Mouse (Mus musculus): ENCODE measurements around the gene Trhr2. TPM values are rescaled to one million over a fixed set of nuclear protein-coding genes. Genes with fewer than 3 reads are reported as not detected.

Trhr2 gene
- polyA plus RNA-seq, 1 experiment, result 0.23 TPM

DNA sequence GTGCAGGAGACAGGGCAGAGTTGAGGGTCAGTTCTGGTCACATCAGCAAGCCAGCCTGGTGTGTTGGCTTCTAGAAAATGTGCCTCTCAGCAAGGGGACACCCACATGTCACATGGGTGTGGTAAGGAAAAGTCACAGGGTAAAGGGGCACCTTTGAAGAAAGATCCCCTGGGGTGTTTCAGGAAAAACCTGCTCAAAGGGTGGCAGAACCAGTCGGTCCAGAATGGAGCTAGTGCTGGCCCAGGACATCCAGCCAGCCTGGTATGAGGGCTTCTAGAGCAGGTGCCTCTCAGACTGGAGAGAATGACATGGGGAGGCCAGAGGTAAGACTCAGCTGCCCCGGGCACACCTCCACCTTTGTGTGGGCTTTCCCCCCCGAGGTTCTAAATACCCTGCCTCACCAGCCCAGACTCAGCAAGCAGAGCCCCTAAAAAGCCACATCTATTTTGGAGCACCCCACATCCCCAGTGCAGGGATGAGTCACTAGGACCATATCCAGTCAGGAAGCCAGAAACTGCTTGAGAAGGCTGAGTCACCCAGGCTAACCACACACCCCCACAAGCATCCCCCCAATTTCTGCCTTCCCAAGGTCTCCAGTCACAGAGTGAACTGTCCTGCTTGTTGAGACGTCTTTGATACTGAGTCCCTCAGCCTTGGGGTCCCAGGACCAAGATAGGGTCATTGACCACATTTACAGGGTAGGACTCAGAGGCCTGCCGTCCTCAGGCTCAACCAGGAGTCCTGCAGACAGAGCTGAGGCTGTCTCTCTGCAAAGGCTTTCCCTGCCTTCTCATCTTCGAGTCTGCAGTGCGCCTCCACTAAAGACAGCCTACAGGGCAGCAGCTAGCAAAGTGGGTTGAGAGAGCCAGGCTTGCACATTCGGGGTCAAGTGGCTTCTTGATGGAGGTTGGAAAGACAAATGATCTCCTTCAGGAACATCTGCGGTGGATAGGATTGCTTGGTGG is 4.6 kb downstream of the Trhr2 start:
- DNase-seq (ENCODE audit: low spot score), result no peak

DNA sequence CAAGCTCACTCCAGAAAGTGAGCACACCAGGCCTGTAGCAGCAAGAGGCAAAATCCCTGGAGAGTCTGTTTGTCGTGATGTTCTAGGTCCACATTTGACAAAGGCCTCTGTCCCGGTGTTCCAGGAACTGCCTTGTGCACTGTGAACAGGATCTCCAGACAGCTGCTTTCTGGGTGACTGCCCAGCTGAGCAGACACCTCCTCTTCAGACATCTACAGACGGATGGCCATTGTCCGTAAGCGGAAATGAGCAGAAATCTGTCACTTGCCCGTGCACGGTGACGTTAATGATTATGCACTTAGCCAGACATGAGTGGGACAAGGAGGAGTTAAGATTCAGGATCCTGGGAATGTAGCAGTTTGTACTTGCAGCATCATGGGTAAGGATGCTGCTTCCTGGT is 6.4 kb downstream of the Trhr2 start:
- DNase-seq (ENCODE audit: low spot score), result no peak

DNA sequence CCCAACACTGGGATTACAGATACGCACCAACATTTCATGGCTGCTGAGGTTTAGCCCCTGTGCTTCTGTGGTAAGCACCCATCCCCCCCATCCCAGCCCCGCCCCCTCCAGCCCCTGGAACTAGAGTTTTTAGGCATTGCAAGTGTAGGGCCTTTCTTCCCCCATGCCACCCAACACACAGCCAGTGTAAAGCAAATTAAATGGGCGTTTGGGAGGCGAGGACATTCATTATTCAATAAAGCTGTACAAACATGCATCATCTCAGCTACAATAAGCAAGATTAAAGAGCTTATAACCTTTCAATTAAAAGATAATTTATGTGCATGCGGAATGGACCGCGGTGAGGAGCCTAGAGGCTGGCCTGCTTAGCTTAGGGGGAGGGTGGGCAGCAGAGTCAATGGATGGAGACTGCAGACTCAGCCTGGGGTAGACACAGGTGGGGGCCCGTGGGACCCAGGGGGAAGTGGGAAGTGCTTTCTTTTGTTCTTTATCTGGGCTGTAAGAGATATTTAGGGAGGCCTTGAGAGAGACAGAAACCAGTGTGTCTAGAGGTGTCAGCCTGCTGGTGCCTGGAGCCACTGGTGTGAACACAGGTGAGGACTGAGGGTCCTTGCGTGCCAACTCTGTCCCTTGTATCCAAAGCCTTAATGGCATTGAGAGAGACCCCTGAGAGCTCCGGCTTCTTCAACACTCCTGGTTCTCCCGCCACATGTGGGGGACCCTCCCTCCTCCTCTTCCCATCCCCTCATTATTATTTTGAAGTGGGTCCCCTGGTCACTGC is 10.0 kb downstream of the Trhr2 start:
- no peak for DNase-seq (ENCODE audit: low spot score)

DNA sequence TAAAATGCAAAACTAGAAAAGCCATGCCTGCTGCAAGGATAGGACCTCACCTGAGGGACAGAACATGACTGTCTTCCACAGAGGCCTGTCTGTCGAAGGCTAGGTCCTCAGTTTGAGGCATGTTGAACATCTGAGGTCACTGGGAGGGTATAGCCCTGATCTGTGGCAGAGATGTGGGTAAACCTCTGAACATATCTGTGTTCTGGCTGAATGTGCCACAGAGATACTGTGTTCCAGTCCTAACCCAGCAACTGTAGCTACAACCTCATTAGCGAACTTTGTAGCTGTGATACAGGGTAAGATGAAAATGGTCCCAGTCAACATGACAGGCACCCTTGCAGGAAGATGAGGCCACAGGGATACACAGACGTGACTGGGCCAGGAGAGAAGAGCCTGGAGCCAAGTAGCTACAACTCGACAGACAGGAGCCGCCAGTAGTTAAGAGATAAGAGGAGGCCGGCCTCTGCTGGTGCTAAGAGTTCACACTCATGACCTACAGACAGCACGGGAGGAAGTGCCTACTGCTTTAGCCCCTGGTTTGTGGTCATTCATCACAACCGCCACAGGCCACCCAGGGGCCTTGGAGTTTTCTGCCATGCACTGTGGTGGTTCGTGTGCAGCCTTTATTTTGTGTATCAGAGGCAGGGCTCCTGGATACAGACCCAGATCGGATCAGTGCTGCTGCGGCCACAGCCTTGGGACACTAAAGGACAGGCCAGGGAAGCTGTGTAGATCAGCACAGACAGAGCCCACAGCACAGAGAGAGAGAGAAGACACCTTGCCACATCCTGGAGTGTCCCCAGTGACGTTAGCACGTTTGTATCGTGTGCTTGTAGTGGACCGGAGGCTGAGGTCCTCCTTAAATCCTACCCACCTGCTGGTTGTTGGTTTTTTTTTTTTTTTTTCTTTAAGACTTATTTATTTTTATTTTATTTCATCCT is 10.9 kb downstream of the Trhr2 start:
- no peak for DNase-seq (ENCODE audit: low spot score)

DNA sequence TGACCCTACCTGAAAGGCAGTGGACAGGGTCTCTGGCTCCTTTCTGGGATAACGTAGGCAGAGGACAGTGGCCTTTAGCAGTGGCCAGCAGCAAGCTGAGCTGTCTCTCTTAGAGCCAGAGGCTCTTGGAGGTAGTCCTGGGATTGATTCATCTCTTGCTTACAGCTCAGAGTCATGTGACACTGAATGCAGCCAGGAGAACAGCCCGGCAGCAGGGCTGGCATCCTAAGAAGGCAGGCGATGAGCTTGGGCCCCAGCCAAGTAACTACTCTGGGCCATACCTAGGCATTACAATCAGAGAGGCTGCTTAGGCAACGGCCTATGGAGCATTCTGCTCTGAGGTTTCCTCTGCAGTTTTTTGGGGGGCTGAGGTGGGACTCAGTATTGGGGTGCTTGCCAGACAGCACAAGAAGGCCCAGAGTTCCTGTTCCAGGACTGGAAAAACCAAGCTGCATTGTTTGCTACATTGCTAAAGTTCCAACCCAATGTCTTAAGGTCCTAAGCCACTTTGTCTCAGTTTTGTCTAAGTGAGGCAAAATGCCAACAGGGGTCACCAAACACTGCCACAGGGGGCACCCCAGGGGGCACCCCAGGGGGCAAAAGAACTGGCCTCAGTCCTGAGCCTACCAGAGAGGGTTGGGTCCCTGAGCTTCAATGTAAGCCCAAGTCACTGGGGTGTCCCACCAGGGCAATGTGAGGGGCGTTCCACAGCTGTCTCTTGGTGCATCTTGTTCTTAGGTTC is 12.6 kb downstream of the Trhr2 start:
- DNase-seq (ENCODE audit: low spot score), result no peak

DNA sequence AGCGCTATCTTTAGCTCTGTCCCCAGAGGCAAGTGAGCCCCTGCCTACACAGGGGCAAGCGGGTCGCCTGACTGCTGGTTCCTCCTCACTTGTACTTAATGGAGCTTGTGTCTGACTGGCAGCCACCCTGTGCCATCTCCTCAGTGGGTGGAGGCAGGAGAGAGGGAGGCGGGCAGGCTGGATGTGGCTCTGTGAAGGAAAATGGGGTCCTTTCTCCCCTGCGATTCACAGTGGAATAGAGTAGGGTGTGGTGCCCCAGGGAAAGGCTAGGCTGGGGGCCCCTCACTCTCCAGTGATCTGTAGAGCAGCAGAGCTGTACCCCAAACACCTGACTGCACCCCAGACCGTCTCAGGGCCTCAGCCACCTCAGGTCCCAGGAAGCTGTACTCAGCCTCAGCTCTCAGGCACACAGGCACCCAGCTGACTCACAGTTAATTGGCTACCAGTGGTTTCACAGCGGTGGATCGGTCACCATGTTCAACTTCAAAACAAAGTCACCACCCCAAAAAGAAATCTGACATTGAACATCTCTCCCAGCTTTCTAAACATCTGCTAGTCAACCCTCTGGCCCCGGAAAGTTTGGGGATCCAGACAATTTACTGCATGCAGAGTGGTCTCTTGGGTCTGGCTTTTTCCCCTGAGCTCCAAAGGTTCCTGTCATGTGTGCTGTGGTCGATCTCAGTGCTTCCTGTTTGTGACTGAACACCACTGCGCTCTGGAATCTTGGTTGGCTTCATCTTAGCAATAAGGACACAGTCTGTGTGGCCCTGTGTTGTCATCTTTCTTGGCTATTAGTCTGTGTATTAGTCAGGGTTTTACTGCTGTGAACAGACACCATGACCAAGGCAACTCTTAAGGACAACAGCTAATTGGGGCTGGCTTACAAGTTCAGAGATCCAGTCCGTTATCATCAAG is 15.1 kb downstream of the Trhr2 start:
- no peak for DNase-seq (ENCODE audit: low spot score)

DNA sequence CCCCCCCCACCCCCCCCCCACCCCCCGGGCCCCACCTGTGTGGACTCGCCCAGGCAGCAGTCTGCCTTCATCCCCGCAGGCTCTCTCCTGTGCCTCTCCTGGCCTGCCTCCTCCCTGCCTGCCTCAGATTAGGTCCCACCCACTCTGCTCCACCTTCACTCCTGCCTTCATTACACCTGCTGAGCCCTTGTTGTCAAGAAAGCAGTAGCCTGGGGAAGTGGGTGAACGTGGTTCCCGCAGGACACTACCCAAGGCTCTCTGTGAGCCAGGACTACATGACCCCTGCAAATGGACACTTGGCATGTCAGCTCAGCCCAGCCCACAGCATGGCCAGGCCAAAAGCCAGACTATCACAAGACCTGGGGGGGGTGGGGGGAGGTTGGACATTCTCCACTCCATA is 16.3 kb downstream of the Trhr2 start:
- no peak for DNase-seq (ENCODE audit: low spot score)

DNA sequence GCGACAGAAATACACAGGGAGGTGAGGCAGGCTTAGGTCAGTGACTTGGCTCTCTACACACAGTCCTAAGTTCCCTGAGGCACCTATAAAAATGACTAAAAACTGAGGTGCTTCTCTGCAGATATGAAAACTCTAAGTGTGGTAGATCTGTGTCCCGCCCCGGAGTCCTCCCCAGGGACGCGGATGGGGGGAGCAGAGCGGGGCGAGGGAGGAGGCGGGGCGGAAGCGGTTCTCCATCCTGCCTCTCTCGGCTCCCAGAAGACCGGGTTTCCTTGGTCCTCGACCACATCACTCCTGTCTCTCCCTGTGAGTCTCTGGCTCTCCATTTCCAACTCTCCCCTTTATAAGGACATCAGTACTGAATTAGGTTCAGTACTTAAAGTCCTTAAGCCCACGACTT is 16.8 kb downstream of the Trhr2 start:
- DNase-seq (ENCODE audit: low spot score), result no peak

DNA sequence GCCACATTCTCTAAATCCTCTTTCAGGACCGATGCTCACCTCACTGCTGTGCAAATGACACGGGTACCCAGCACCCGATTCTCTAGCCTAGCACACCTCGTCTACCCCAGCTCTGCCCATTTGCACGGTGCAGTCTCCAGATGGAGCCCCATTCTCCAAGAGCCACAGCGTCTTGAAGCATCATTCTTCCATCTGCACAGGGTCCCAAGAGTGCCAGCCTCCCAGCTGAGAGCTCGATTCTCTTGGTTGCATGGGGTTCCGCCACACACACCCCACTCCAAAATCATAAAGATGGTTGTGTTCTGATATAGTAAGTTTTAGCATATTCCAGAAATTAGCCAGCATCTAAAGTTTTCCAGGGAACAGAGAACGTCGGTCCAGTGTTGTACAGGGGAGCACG is 17.2 kb downstream of the Trhr2 start:
- DNase-seq (ENCODE audit: low spot score), result no peak

DNA sequence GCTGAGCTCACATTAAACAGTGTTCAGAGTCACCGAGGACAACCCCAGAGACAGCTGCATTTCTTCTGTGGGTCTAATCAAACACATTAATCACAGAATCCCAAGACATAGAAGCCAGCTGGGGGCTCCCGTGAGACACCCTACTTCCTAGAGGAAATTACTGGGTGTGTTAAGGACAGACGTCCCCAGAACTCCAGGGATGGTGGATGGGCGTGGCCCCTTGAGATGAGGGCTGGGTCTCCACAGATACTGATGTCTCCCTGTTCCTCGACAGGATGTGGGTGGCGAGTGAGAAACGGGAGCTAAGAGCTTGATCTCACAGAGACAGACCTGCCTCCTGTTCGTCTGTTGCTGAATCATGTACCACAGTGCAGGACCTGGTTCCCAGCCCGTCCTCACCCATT is 17.7 kb downstream of the Trhr2 start:
- DNase-seq (ENCODE audit: low spot score), result no peak

DNA sequence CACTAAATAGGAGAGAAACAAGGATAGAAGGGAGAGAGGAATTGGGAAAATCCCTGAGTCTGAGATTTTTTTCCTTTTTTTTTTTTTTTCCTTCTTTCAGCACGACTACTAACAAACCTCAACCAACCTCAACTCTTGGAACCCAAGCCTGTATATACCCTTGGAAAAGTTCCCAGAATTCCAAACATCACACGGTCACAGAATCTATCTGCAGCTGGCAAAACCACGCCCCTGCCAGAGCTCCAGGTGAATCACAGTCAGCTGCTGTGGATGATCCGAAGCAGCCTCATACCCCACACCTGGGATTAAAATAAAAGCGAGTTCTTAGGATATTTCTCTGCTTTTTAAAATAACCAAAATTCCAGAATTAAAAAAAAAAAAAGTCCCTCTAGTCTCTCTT is 18.2 kb downstream of the Trhr2 start:
- no peak for DNase-seq (ENCODE audit: low spot score)

DNA sequence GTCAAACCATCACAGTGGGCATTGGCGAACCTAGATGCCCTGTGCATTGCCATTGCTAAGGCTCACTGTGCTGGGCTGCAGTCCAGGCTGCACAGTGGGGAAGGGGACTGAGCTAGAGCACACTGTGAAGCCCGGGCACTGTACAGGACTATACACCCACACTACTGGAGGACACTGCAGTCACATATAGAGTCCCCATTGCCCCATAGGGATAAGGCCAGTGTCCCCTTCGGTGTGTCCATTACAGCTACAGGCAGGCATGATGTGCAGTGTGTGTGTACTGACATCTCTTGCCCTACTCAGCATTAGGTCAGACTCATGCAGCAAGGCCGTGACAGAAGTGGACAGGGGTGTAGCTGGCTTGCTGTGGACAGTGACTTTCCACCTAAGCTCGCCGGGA is 18.8 kb downstream of the Trhr2 start:
- no peak for DNase-seq (ENCODE audit: low spot score)

DNA sequence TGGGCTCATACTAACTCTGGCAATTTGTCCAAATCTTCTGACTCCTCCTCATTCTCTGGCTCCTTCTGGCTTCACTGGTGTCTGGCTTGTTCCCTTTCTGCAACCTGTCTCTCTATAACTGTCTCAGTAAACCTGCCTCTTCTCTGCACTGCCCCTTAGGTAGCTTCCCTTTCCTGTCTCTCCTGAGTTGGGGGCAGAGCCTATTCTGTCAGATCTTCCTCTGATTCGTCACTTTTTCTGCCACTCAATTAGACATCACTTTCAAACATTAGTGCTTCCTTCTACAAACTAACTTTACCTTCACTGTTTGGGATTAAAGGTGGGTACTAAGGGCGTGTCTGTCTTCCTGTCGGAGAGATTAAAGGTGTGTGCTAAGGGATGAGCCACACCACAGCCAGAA is 19.8 kb downstream of the Trhr2 start:
- no peak for DNase-seq (ENCODE audit: low spot score)

DNA sequence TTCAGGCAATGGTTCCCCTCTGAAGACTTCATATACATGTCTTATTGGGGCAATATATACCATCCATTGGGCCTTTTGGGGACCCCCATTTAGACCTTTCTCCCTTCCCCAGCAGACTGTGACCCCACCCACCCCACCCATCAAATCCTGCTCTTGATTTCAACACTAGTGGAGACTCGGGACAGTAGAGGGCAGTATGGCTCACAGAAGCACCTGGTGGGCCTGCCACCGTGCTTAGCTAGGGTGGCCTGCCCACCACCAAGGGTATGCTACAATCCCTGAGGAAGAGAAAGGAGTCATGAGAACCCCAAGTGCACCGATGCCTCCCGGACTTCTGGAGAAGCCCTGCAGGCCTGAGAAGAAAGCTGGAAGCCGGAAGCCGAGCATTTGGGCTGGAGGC is 21.7 kb downstream of the Trhr2 start:
- no peak for DNase-seq (ENCODE audit: low spot score)

DNA sequence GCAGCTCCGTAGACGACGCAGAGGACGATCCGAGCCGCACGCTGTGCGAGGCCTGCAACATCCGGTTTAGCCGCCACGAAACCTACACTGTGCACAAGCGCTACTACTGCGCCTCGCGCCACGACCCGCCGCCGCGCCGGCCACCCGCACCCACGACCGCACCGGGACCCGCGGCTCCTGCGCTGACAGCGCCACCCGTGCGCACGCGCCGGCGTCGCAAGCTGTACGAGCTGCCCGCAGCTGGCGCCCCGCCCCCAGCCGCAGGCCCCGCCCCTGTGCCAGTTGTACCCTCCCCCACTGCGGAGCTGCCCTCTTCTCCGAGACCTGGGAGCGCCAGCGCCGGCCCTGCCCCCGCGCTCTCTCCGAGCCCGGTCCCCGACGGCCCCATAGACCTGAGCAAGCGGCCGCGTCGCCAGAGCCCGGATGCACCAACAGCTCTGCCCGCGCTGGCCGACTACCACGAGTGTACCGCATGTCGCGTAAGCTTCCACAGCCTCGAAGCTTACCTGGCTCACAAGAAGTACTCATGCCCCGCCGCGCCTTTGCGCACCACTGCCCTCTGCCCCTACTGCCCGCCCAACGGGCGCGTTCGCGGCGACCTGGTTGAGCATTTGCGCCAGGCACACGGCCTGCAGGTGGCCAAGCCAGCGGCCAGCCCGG is 24.2 kb downstream of the Trhr2 start:
- no peak for DNase-seq (ENCODE audit: low spot score)

DNA sequence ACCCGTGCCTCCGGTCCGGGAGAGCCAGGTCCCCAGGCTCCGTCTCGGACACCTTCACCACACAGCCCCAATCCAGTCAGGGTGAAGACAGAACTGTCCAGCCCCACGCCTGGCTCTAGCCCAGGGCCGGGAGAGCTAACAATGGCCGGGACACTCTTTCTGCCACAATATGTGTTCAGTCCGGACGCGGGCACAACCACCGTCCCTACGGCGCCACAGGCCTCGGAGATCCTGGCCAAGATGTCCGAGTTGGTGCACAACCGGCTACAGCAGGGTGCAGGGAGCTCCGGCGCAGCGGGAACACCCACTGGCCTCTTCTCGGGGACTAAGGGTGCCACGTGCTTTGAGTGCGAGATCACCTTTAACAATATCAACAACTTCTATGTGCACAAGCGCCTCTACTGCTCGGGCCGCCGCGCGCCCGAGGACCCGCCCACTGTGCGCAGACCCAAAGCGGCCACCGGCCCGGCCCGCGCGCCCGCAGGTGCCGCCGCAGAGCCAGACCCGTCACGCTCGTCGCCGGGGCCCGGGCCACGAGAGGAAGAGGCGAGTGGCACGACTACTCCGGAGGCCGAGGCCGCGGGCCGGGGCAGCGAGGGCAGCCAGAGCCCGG is 24.8 kb downstream of the Trhr2 start:
- no peak for DNase-seq (ENCODE audit: low spot score)

DNA sequence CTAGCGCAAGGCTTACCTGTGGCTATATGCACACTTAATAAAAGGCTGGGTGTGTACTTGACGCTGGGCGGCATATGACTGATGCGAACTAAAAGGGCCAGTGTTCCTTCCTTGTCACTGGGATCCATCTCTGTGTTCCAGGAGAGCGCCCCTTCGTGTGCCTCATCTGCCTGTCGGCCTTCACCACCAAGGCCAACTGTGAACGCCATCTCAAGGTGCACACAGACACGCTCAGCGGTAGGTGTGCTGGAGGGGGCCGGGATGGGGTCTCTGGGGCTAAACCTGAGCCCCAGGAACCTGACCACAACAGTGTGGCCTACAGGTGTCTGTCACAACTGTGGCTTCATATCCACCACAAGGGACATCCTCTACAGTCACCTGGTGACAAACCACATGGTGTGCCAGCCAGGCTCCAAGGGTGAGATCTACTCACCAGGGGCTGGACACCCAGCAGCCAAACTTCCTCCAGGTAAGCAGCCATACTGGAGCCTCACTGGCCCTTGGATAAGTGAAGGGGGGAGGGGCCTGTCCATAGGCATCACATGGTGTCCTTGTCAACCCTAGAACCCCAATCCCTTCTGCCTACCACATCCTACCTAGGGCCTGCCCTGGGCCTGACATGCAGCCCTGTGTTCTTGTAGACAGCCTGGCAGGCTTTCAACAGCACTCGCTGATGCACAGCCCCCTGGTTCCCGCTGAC is 25.6 kb downstream of the Trhr2 start:
- no peak for DNase-seq (ENCODE audit: low spot score)

DNA sequence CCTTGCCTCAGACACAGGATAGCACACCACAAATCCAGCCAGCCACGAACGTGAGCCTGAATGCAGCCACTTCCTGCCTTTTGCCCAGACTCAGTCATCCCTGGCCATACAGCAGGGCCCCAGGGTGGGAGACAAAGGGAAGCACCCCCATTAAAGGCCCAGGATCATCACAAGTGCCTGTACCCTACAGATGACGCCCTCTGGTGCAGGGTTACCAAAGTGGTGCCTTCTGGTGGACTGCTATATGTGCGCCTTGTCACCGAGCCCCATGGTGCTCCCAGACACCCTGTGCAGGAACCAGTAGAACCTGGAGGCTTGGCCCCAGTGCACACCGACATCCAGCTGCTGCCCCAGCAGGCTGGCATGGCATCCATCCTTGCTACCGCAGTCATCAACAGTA is 27.0 kb downstream of the Trhr2 start:
- no peak for DNase-seq (ENCODE audit: low spot score)
